Mouse (Mus musculus) frontal cortex, adult (tissue): ENCODE data around the gene Aven.
"Not testable (repeated sequence)": the region's sequence is repeated elsewhere in the genome, so short reads cannot be mapped to it uniquely, and the experiment has no call there.

ENCODE experiments used
- ATAC-seq: cut with Nextera tagmentation; 2 replicates; pipeline ENCODE4 v1.9.2; 2017; ENCODE audit warnings: mild to moderate bottlenecking, moderate library complexity, mixed read lengths; ENCODE audit not compliant: low TSS enrichment

Gene Aven

GRCm38 (mm10) chr2:112492856-112493538, at the start of gene Aven:
Gene Aven (plus strand): TSS chr2:112492964.
- ATAC-seq: peak; percentile 94

- peak; percentile 99 for ATAC-seq
Observed at GRCm38 (mm10) chr2:112443491-112443890, 49.3 kb upstream of the Aven start.

- ATAC-seq: no peak
Observed at GRCm38 (mm10) chr2:112445511-112445910, 47.3 kb upstream of the Aven start.

GRCm38 (mm10) chr2:112448046-112448445, 44.7 kb upstream of the Aven start:
- ATAC-seq: not testable (repeated sequence)

- ATAC-seq: no peak
Observed at GRCm38 (mm10) chr2:112448510-112449059, 44.2 kb upstream of the Aven start.

- peak; percentile 50; the same call in 1 of the 2 replicates for ATAC-seq
Observed at GRCm38 (mm10) chr2:112449597-112450296, 43.0 kb upstream of the Aven start.

- ATAC-seq: not testable (repeated sequence)
Observed at GRCm38 (mm10) chr2:112452513-112452912, 40.3 kb upstream of the Aven start.

- ATAC-seq: peak; percentile 76
Observed at GRCm38 (mm10) chr2:112454125-112454861, 38.5 kb upstream of the Aven start.

- ATAC-seq: peak; percentile 97
Observed at GRCm38 (mm10) chr2:112454862-112455564, 37.8 kb upstream of the Aven start, which contains the start of gene Emc7. Gene Emc7 (plus strand): TSS chr2:112454997.

- no peak for ATAC-seq
Observed at GRCm38 (mm10) chr2:112460557-112460956, 32.2 kb upstream of the Aven start.

- peak; percentile 66 for ATAC-seq
Observed at GRCm38 (mm10) chr2:112469542-112469941, 23.2 kb upstream of the Aven start.

GRCm38 (mm10) chr2:112470961-112471381, 21.8 kb upstream of the Aven start:
- ATAC-seq: peak; percentile 69

- ATAC-seq: no peak
Observed at GRCm38 (mm10) chr2:112472076-112472475, 20.7 kb upstream of the Aven start.

GRCm38 (mm10) chr2:112474997-112475724, 17.6 kb upstream of the Aven start:
- peak; percentile 74 for ATAC-seq

- ATAC-seq: 0 out of 2 replicates have a peak, but pooled peaks have one; percentile 1
Observed at GRCm38 (mm10) chr2:112476554-112476953, 16.2 kb upstream of the Aven start.

- no peak for ATAC-seq
Observed at GRCm38 (mm10) chr2:112480669-112481068, 12.1 kb upstream of the Aven start, which contains the start of gene Chrm5. Gene Chrm5 (minus strand): TSS chr2:112480769.

- ATAC-seq: 0 out of 2 replicates have a peak, but pooled peaks have one; percentile 29
Observed at GRCm38 (mm10) chr2:112481564-112481963, 11.2 kb upstream of the Aven start.

- ATAC-seq: peak; percentile 87
Observed at GRCm38 (mm10) chr2:112482533-112483333, 10.0 kb upstream of the Aven start.

- ATAC-seq: peak; percentile 25; the same call in 1 of the 2 replicates
Observed at GRCm38 (mm10) chr2:112483334-112483651, 9.5 kb upstream of the Aven start.

GRCm38 (mm10) chr2:112484886-112485285, 7.9 kb upstream of the Aven start:
- ATAC-seq: no peak
